Mouse (Mus musculus): Measurements from ENCODE around the gene Kcnk10.

- TF ChIP-seq EP300 (IDR thresholded peaks at IDR 0.05; ENCODE audit: low read depth), result no peak
- no peak for TF ChIP-seq CTCF (IDR thresholded peaks at IDR 0.05; ENCODE audit: low read depth)
These were observed 42.1 kb downstream of the Kcnk10 start for GRCm38 (mm10) chr12:98536036-98536435.

All from liver, postnatal 0 days (tissue).